Mouse (Mus musculus) thymus, adult 2 months (tissue): ENCODE measurements around the gene Ranbp1.

ENCODE experiments used
- CTCF ChIP-seq: fragments of 200-500 bp; IDR thresholded peaks from 2 replicates; pipeline ENCODE4 v1.5.1; 2012; ENCODE audit warnings: mild to moderate bottlenecking, control low read depth, low read length, moderate library complexity, borderline replicate concordance; ENCODE audit not compliant: control insufficient read depth, poor library complexity, insufficient read depth; ENCODE audit errors: extremely low read depth
- POLR2A ChIP-seq: fragments of 200-500 bp; IDR thresholded peaks from 2 replicates; pipeline ENCODE4 v1.6.1; 2012; ENCODE audit warnings: mild to moderate bottlenecking, low read length, control low read depth, moderate library complexity; ENCODE audit not compliant: control insufficient read depth, poor library complexity, insufficient read depth; ENCODE audit errors: extremely low read depth

GRCm38 (mm10) chr16:18191006-18191405 is 57.5 kb downstream of the Ranbp1 start:
- TF ChIP-seq POLR2A (no peak), CTCF (no peak)
